ENCODE assay signal across 14 mouse cellular contexts in genomic region chr11:88399028-88399427, GRCm38 (mm10).
DNase-seq lines count a peak whose midpoint lies in the region; ATAC-seq lines count a peak whose summit lies in the region.
"Had no signal": no experiment of that assay in that cellular context is flagged by ENCODE, and none has a peak within 500 bp of the region (broad histone marks: within the 10 kb centered on the region; RNA-seq: fewer than 3 reads in every experiment).

No protein-coding gene starts in this region.

- DNase-seq in heart, postnatal 4 days = no peak
- DNase-seq in R1 (ENCODE audit: low read depth, low spot score) = peak; percentile 40
- no peak for DNase-seq in hindbrain, embryonic 14.5 days (ENCODE audit: low spot score)
- no peak for DNase-seq in thymus, postnatal 25 days
- DNase-seq in layer of hippocampus, postnatal 25 days (ENCODE audit: extremely low spot score in 1 of 2, low spot score in 1 of 2) = no peak
- DNase-seq: gastrocnemius, postnatal 36 days; lung, embryonic 14.5 days; lung, postnatal 4 days; thymus, postnatal 4 days had no signal

- H3K4me3 ChIP-seq in heart, embryonic 13.5 days = no peak overlapping the region
- H3K4me3 ChIP-seq in hindbrain, embryonic 14.5 days (replicated peaks; ENCODE audit: low read length) = no peak overlapping the region
- no peak overlapping the region for H3K4me3 ChIP-seq in midbrain, embryonic 13.5 days (replicated peaks)
- H3K4me3 ChIP-seq: heart, embryonic 15.5 days; left cerebral cortex, adult 2 months; liver, embryonic 12.5 days had no signal

- H3K4me2 ChIP-seq in heart, embryonic 13.5 days = no peak overlapping the region
- no peak overlapping the region for H3K4me2 ChIP-seq in hindbrain, embryonic 14.5 days (replicated peaks)
- no peak overlapping the region for H3K4me2 ChIP-seq in midbrain, embryonic 13.5 days (replicated peaks)
- H3K4me2 ChIP-seq: heart, embryonic 15.5 days; liver, embryonic 12.5 days; lung, embryonic 14.5 days had no signal

- ATAC-seq in heart, embryonic 13.5 days (ENCODE audit: extremely low read depth, insufficient number of reproducible peaks, low FRiP score, low TSS enrichment) = no peak
- no peak for ATAC-seq in hindbrain, embryonic 14.5 days (ENCODE audit: low FRiP score)
- ATAC-seq in midbrain, embryonic 13.5 days = no peak
- ATAC-seq: liver, embryonic 12.5 days had no signal

- no peak overlapping the region for H3K9ac ChIP-seq in heart, embryonic 13.5 days
- no peak overlapping the region for H3K9ac ChIP-seq in hindbrain, embryonic 14.5 days
- no peak overlapping the region for H3K9ac ChIP-seq in midbrain, embryonic 13.5 days (replicated peaks)
- H3K9ac ChIP-seq: heart, embryonic 15.5 days; liver, embryonic 12.5 days; lung, embryonic 14.5 days had no signal

- H3K27me3 ChIP-seq in heart, embryonic 13.5 days (replicated peaks) = no peaks in the 10 kb centered on the region
- H3K27me3 ChIP-seq in hindbrain, embryonic 14.5 days (ENCODE audit: control insufficient read depth, insufficient read depth, low read length) = no peaks in the 10 kb centered on the region
- no peaks in the 10 kb centered on the region for H3K27me3 ChIP-seq in midbrain, embryonic 13.5 days
- H3K27me3 ChIP-seq: heart, embryonic 15.5 days; liver, embryonic 12.5 days had no signal

- 80% methylated on average over 5 of the region's 5 CpGs for WGBS in heart, embryonic 13.5 days
- 58% methylated on average over 5 of the region's 5 CpGs for WGBS in hindbrain, embryonic 14.5 days
- WGBS in midbrain, embryonic 13.5 days = 64% methylated on average over 5 of the region's 5 CpGs

- H3K36me3 ChIP-seq in heart, embryonic 13.5 days = peaks cover 8% of the 10 kb centered on the region
- no peaks in the 10 kb centered on the region; the same call in 1 of the 2 replicates for H3K36me3 ChIP-seq in hindbrain, embryonic 14.5 days (replicated peaks; ENCODE audit: control insufficient read depth, insufficient read depth)
- H3K36me3 ChIP-seq in midbrain, embryonic 13.5 days = peaks cover 5% of the 10 kb centered on the region
- H3K36me3 ChIP-seq: heart, embryonic 15.5 days had no signal

- peaks cover 74% of the 10 kb centered on the region for H3K4me1 ChIP-seq in heart, embryonic 13.5 days
- H3K4me1 ChIP-seq in hindbrain, embryonic 14.5 days (replicated peaks; ENCODE audit: control insufficient read depth, insufficient read depth, low read length) = peaks cover 80% of the 10 kb centered on the region
- peaks cover 76% of the 10 kb centered on the region for H3K4me1 ChIP-seq in midbrain, embryonic 13.5 days (replicated peaks)

- peak overlapping the region; percentile 42; the same call in 1 of the 2 replicates for H3K27ac ChIP-seq in heart, embryonic 13.5 days (replicated peaks)
- H3K27ac ChIP-seq in hindbrain, embryonic 14.5 days = peak overlapping the region; percentile 59; the same call in 1 of the 2 replicates
- peak overlapping the region; percentile 36; the same call in 1 of the 2 replicates for H3K27ac ChIP-seq in midbrain, embryonic 13.5 days
- H3K27ac ChIP-seq: heart, embryonic 15.5 days; left cerebral cortex, adult 2 months; liver, embryonic 12.5 days had no signal

- H3K9me3 ChIP-seq in heart, embryonic 13.5 days = no peaks in the 10 kb centered on the region
- H3K9me3 ChIP-seq in hindbrain, embryonic 14.5 days (ENCODE audit: control insufficient read depth, low read length) = no peaks in the 10 kb centered on the region
- H3K9me3 ChIP-seq in midbrain, embryonic 13.5 days = no peaks in the 10 kb centered on the region
- H3K9me3 ChIP-seq: heart, embryonic 15.5 days; liver, embryonic 12.5 days had no signal
